Mouse (Mus musculus) urinary bladder, postnatal 10 days (tissue): ENCODE results near the gene Atp5f1.
"Not testable (repeated sequence)": the region's sequence is repeated elsewhere in the genome, so short reads cannot be mapped to it uniquely, and the experiment has no call there.

Source experiments
- DNase-seq: peaks from one replicate; pipeline ENCODE4 v3.0.0; 2022; ENCODE audit warnings: low spot score

Atp5f1 gene

GRCm38 (mm10) chr3:105931095-105931494 is 28.8 kb downstream of the Atp5f1 start:
- DNase-seq, result no peak

- no peak for DNase-seq
These were observed 30.1 kb downstream of the Atp5f1 start for GRCm38 (mm10) chr3:105929821-105930220.

- no peak for DNase-seq
These were observed 31.1 kb downstream of the Atp5f1 start for GRCm38 (mm10) chr3:105928781-105929180.

- no peak for DNase-seq
These were observed 31.7 kb downstream of the Atp5f1 start for GRCm38 (mm10) chr3:105928195-105928569.

- DNase-seq, result no peak
These were observed 32.2 kb downstream of the Atp5f1 start for GRCm38 (mm10) chr3:105927561-105928194.

- no peak for DNase-seq
These were observed 35.3 kb downstream of the Atp5f1 start for GRCm38 (mm10) chr3:105924616-105925015.

DNA sequence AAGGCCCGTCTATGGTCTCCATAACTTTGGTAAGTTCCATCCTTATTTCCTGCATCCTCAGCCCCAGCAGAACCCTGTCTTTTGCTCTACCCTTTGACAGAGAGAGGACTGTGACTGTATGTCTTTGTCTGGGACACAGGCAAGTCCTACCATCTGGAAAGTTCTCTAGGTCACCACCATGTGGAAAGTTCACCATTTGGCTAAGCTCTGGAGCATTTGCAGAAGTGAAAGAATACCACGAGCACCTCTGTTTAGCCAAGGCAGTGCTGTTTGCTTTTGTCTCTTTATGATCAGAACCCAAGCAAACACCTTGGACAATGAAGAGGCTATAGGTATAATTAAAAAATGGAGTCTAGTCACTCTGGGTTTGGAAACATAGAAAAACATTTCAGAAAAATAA is 37.9 kb downstream of the Atp5f1 start:
- no peak for DNase-seq

- not testable (repeated sequence) for DNase-seq
These were observed 39.2 kb downstream of the Atp5f1 start for GRCm38 (mm10) chr3:105920743-105921142.

- no peak for DNase-seq
These were observed 41.5 kb downstream of the Atp5f1 start for GRCm38 (mm10) chr3:105918355-105918745.

GRCm38 (mm10) chr3:105917656-105918354 is 42.1 kb downstream of the Atp5f1 start:
- DNase-seq, result no peak

DNA sequence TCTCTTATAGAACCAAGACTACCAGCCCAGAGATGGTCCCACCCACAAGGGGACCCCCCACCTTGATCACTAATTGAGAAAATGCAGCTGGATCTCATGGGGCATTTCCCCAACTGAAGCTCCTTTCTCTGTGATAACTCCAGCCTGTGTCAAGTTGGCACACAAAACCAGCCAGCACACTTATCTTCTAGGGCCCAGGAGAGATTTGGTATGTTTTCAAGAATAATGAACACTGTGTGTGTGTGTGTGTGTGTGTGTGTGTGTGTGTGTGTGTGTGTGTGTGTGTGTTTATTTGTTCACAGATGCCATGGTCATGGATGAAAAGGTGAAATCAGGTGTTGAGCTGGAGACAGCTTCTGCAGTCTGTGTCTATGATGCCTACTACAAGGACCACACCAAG is 43.4 kb downstream of the Atp5f1 start:
- not testable (repeated sequence) for DNase-seq

- DNase-seq, result no peak
These were observed 44.6 kb downstream of the Atp5f1 start for GRCm38 (mm10) chr3:105915281-105915680.

GRCm38 (mm10) chr3:105913839-105914681 is 45.8 kb downstream of the Atp5f1 start:
- DNase-seq, result no peak

DNA sequence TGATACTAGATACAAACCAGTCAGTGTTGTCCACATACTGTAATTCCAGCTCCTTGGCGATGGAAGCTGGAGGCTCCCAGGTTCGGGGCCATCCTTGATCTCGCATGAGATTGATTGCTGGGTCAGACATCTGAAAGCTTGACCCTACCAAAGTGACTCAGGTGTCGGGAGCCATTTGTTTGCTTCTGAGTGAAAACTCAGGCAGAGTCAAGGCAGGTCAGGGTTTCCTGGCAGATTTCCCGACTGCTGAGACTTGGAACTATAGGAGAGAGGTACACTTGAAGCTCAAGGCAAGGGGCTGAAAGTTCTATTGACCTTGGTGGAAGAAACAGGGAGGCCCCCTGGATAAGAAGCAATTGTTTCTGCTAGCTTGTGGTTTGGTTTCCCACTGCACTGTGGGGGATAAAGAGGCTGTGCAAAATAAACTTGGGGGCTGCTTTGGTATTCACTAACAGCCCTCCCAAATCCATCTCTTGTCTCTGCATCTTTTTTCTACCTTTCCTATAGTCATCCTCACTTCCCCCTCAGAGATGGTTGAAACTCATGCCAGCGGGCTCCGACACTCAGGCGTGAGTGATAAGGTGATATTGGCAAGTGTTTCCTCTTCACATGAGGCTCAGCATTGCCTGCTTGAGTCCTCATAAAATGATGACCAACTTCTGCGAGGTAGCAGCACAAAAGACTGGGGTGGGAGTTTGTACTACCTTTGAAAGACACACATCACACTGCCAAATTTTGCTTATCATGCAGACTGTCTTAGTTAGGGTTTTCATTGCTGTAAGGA is 47.6 kb downstream of the Atp5f1 start:
- no peak for DNase-seq

- DNase-seq, result no peak
These were observed 49.2 kb downstream of the Atp5f1 start for GRCm38 (mm10) chr3:105910519-105911190.

DNA sequence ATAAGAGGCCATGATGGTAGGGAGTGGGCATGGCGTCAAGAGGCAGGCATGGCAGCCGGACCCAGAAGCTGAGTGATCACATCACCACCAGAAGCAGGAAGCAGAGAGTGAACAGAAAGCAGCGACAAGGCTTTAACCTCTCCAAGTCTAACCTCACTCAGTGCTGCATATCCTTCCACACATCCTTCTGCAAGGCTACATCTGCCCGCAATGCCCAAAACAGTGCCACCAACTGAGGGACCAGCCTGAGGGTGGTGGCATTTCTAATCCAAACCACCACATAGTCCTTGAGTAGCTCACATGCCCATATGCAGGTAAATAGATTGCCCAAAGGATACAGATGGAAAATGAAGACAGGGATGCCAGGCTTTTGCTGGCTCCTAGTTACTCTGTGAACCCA is 50.9 kb downstream of the Atp5f1 start:
- no peak for DNase-seq

DNA sequence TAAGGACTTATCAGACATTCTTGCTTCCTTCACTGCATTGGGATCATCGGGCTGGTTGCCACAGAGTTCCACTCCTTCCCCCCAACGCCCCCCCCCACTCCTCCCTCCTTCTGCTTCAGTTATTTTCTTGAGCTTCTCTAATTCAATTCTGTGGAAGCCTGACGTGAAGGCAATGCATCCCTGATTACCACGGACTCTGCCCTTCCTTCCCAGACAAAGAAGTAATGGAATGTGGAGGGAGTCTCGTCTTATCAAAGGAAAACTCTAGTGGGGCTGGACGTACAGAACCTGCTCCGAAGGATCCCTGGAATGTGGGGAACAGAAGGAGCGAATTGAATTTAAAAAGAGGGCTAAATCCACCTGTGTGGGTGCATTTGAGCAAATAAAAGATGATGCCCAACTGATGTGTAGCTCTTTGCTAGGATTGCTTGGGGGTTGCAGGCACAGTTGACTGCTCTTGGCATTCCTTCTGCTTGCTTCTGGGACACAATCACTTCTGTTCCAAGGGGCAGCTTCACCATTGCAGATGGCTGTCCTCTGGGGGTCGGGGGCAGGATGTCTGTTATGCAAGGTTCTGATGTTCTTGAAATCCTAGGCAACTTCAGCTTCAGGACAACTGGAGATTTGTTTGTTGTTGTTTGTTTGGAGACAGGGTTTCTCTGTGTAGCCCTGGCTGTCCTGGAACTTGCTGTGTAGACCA is 51.8 kb downstream of the Atp5f1 start:
- DNase-seq, result no peak

- DNase-seq, result no peak
These were observed 55.2 kb downstream of the Atp5f1 start for GRCm38 (mm10) chr3:105904721-105905120.

GRCm38 (mm10) chr3:105904213-105904612 is 55.7 kb downstream of the Atp5f1 start:
- DNase-seq, result no peak

- no peak for DNase-seq
These were observed 58.4 kb downstream of the Atp5f1 start for GRCm38 (mm10) chr3:105901468-105901867.

DNA sequence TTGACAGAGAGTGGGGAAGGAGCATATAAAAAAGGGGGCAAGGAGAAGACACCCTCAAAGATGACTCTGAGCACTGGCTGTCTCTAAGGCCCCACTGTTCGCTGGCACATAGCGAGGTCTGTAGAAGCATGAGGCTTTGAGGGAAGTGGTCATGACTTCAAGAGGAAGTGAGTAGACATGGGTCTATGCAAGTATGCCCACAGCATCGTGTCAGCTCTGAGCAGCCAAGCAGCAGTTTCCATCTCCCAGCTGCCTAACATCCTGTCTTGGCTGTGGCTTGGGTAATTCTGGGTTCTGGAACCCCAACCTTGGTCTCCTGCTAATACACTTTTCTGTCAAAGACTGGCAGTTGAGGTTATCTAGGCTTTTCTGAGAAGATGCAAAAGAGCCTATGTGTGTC is 59.2 kb downstream of the Atp5f1 start:
- DNase-seq, result no peak
